Mouse (Mus musculus) small intestine, adult 2 months (tissue): ENCODE data around the gene Hoxb1.

Experiments
- CTCF ChIP-seq: fragments of 200-500 bp; IDR thresholded peaks from 2 replicates; pipeline ENCODE4 v1.5.1; 2012; ENCODE audit warnings: low read depth, mild to moderate bottlenecking, control low read depth, inconsistent platforms, low read length, moderate library complexity, mixed read lengths; ENCODE audit not compliant: insufficient replicate concordance, insufficient read length; ENCODE audit errors: extremely low read depth
- POLR2A ChIP-seq: fragments of 200-500 bp; IDR thresholded peaks from 2 replicates; pipeline ENCODE4 v1.6.1; 2012; ENCODE audit warnings: low read depth, mild to moderate bottlenecking, control low read depth, inconsistent platforms, low read length, moderate library complexity

DNA sequence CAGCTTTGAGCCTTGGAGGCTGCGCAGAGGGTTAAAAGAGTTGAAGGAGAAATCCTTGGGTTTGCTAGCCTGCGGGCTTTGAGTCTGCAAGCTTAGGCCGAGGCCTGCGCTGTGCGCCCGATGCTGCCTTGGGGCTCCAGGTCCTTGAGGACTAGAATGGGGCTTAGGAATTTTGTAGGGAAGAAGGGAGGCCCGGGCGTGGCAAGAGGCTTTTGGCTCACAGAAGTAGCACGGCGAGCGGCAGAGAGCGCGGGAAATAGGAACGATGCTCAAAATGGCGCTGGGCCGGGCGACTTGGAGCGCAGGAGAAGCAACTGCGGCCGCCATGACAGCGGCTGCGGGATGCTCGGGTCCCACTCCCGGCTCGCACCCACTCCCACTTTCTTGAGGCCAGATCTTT is 11.2 kb upstream of the Hoxb1 start:
- no peak for TF ChIP-seq POLR2A
- no peak for TF ChIP-seq CTCF
